Mouse (Mus musculus) kidney, embryonic 15.5 days (tissue): Measurements from ENCODE around the gene Rfx2. TPM values are rescaled to one million over a fixed set of nuclear protein-coding genes. Genes with fewer than 3 reads are reported as not detected.

Source experiments
- ATAC-seq: fragments of 200-750 bp; cut with Nextera tagmentation; replicated peaks from 2 replicates; pipeline ENCODE4 v1.8.0; 2017; ENCODE audit warnings: moderate TSS enrichment; ENCODE audit not compliant: low FRiP score
- H3K27ac ChIP-seq: fragments of 300-500 bp; sonication (generic); 2 replicates; pipeline ENCODE4 v1.5.1; 2015; ENCODE audit warnings: mild to moderate bottlenecking, inconsistent platforms
- H3K27me3 ChIP-seq: fragments of 300-500 bp; sonication (generic); 2 replicates; pipeline ENCODE4 v1.6.1; 2015; ENCODE audit warnings: inconsistent platforms
- H3K36me3 ChIP-seq: fragments of 300-500 bp; sonication (generic); 2 replicates; pipeline ENCODE4 v1.6.1; 2015; ENCODE audit warnings: inconsistent platforms
- H3K4me1 ChIP-seq: fragments of 300-500 bp; sonication (generic); 2 replicates; pipeline ENCODE4 v1.6.1; 2015; ENCODE audit warnings: inconsistent platforms
- H3K4me2 ChIP-seq: fragments of 300-500 bp; sonication (generic); 2 replicates; pipeline ENCODE4 v1.6.1; 2015; ENCODE audit warnings: moderate library complexity, mild to moderate bottlenecking, inconsistent platforms
- H3K4me3 ChIP-seq: fragments of 300-500 bp; sonication (generic); replicated peaks from 2 replicates; pipeline ENCODE4 v1.5.1; 2015; ENCODE audit warnings: mild to moderate bottlenecking, inconsistent platforms
- H3K9ac ChIP-seq: fragments of 300-500 bp; sonication (generic); 2 replicates; pipeline ENCODE4 v1.6.1; 2015; ENCODE audit warnings: mild to moderate bottlenecking, inconsistent platforms
- H3K9me3 ChIP-seq: fragments of 300-500 bp; sonication (generic); replicated peaks from 2 replicates; pipeline ENCODE4 v1.6.1; 2016; ENCODE audit warnings: inconsistent platforms
- WGBS: fragments of 180-500 bp; shearing (Covaris S2); methylation state at CpG from one replicate; pipeline ENCODE4 v1.1.7; 2015; ENCODE audit warnings: mixed read lengths; 5-methylcytosine and 5-hydroxymethylcytosine counted together
- polyA plus RNA-seq: library from polyadenylated mRNA; unstranded; fragments of >200 nt; fragmentation: Nextera tagmentation; extraction: Ambion mirVana; gene quantifications from 2 replicates; pipeline ENCODE4 v1.2.1, GENCODE M21; 2015

The Rfx2 gene
- polyA plus RNA-seq, 1 experiment from 2014 or later: 4.1 TPM

DNA sequence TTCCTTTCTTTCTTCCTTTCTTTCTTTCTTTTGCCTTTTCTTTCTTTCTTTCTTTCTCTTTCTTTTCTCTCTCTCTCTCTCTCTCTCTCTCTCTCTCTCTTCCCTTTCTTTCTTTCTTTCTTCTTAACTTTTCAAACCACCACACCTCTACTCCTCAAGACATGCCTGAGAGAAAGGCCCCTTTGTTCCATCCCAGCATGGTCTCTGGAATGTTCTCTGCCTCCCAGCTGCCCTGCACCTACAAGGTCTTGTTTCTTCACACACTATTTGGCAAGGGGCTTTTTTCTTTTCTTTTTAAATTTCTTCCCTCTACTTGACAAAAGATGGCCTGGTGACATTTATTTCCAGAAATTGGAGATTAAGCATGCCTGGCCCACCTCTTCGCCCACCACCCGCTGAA, 101.2 kb downstream of the Rfx2 start:
- no peak overlapping the region for H3K9ac ChIP-seq
- peaks cover 8% of the 10 kb centered on the region; the same call in 1 of the 2 replicates for H3K36me3 ChIP-seq
- H3K27me3 ChIP-seq: 0 out of 2 replicates have a peak, but pooled peaks cover 4% of the 10 kb centered on the region
- H3K4me1 ChIP-seq: peaks cover 31% of the 10 kb centered on the region
- H3K9me3 ChIP-seq: no peaks in the 10 kb centered on the region
- WGBS: 76% methylated on average over 2 of the region's 2 CpGs
- no peak overlapping the region for H3K4me3 ChIP-seq
- no peak overlapping the region for H3K4me2 ChIP-seq
- no peak overlapping the region for H3K27ac ChIP-seq
- ATAC-seq: no peak

- H3K4me2 ChIP-seq: no peak overlapping the region
- H3K9ac ChIP-seq: no peak overlapping the region
- no peaks in the 10 kb centered on the region for H3K9me3 ChIP-seq
- H3K27ac ChIP-seq: no peak overlapping the region
- 0 out of 2 replicates have a peak, but pooled peaks cover 4% of the 10 kb centered on the region for H3K27me3 ChIP-seq
- H3K4me3 ChIP-seq: no peak overlapping the region
- WGBS: 45% methylated on average over 6 of the region's 6 CpGs
- no peak for ATAC-seq
- peaks cover 31% of the 10 kb centered on the region for H3K4me1 ChIP-seq
- H3K36me3 ChIP-seq: peaks cover 10% of the 10 kb centered on the region
Measured at GRCm38 (mm10) chr17:56729151-56729550, 101.7 kb downstream of the Rfx2 start.

GRCm38 (mm10) chr17:56728117-56728516, 102.7 kb downstream of the Rfx2 start:
- H3K9me3 ChIP-seq: no peaks in the 10 kb centered on the region
- H3K27me3 ChIP-seq: no peaks in the 10 kb centered on the region
- no peak overlapping the region for H3K27ac ChIP-seq
- peak overlapping the region; percentile 15 for H3K4me2 ChIP-seq
- no peak for ATAC-seq
- H3K4me1 ChIP-seq: peaks cover 37% of the 10 kb centered on the region
- H3K36me3 ChIP-seq: peaks cover 20% of the 10 kb centered on the region
- H3K9ac ChIP-seq: no peak overlapping the region
- WGBS: 14% methylated on average over 12 of the region's 12 CpGs
- H3K4me3 ChIP-seq: no peak overlapping the region

DNA sequence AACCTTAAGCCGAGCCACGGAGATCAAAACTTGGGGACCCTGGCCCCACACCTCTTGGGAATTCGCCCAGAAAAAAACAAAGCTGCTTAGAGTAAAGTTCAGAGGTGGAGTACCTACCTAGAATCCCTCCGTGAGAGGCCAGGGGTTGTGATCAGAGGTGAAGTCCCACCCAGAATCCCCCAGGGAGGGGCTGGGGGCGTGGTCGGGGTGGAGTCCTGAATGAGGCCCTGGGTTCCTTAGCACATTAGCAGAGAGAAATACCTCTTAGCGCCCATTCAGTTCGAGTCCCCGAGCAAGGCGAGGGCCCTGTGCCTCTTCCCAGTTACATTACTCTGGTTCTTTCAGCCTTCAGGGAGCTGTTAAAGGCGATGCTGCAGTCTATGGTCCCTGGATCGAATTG, 103.2 kb downstream of the Rfx2 start:
- WGBS: 10% methylated on average over 12 of the region's 12 CpGs
- no peak overlapping the region for H3K4me3 ChIP-seq
- ATAC-seq: no peak
- no peaks in the 10 kb centered on the region for H3K9me3 ChIP-seq
- H3K36me3 ChIP-seq: peaks cover 25% of the 10 kb centered on the region
- peaks cover 41% of the 10 kb centered on the region for H3K4me1 ChIP-seq
- no peaks in the 10 kb centered on the region for H3K27me3 ChIP-seq
- peak overlapping the region; percentile 76 for H3K27ac ChIP-seq
- H3K4me2 ChIP-seq: peak overlapping the region; percentile 14; the same call in 1 of the 2 replicates
- no peak overlapping the region for H3K9ac ChIP-seq

GRCm38 (mm10) chr17:56727029-56727649, 103.7 kb downstream of the Rfx2 start:
- no peaks in the 10 kb centered on the region for H3K9me3 ChIP-seq
- H3K27me3 ChIP-seq: no peaks in the 10 kb centered on the region
- 5% methylated on average over 7 of the region's 7 CpGs for WGBS
- H3K4me2 ChIP-seq: peak overlapping the region; percentile 14; the same call in 1 of the 2 replicates
- H3K27ac ChIP-seq: peak overlapping the region; percentile 76
- peaks cover 30% of the 10 kb centered on the region for H3K36me3 ChIP-seq
- peak; percentile 77 for ATAC-seq
- no peak overlapping the region for H3K9ac ChIP-seq
- H3K4me1 ChIP-seq: peaks cover 47% of the 10 kb centered on the region
- H3K4me3 ChIP-seq: no peak overlapping the region

Other genes starting within 250 kb of the Rfx2 start
- 89.5 and 92.4 TPM in 2 replicates for gene Safb2, start 246.4 kb downstream of the Rfx2 start, polyA plus RNA-seq
- gene Safb, start 246.2 kb downstream of the Rfx2 start, polyA plus RNA-seq: 109 and 125 TPM in 2 replicates
- 239 and 249 TPM in 2 replicates for gene 2410015M20Rik, start 221.2 kb downstream of the Rfx2 start, polyA plus RNA-seq
- gene Rpl36, start 217.6 kb downstream of the Rfx2 start, polyA plus RNA-seq: 1,888 and 2,013 TPM in 2 replicates
- 59.7 and 63.8 TPM in 2 replicates for gene Lonp1, start 204.1 kb downstream of the Rfx2 start, polyA plus RNA-seq
- 0.59 and 0.93 TPM in 2 replicates for gene Catsperd, start 202.9 kb downstream of the Rfx2 start, polyA plus RNA-seq
- 87.9 and 99.2 TPM in 2 replicates for gene Ranbp3, start 157.7 kb downstream of the Rfx2 start, polyA plus RNA-seq
- gene Ndufa11, start 113.2 kb downstream of the Rfx2 start, polyA plus RNA-seq: 470 and 471 TPM in 2 replicates
- 15.6 and 19.5 TPM in 2 replicates for gene Vmac, start 113.0 kb downstream of the Rfx2 start, polyA plus RNA-seq
- 6.5 and 7.1 TPM in 2 replicates for gene Nrtn, start 73.5 kb downstream of the Rfx2 start, polyA plus RNA-seq
- 46.5 and 54.6 TPM in 2 replicates for gene Dus3l, start 66.3 kb downstream of the Rfx2 start, polyA plus RNA-seq
- 1.7 and 1.8 TPM in 2 replicates for gene Prr22, start 60.8 kb downstream of the Rfx2 start, polyA plus RNA-seq
- gene Acsbg2, start 43.4 kb upstream of the Rfx2 start, polyA plus RNA-seq: not detected in 2 replicates
- gene 1700061G19Rik, start 44.5 kb upstream of the Rfx2 start, polyA plus RNA-seq: 0.27 and 0.30 TPM in 2 replicates
- gene Mllt1, start 104.4 kb upstream of the Rfx2 start, polyA plus RNA-seq: 54.6 and 57.8 TPM in 2 replicates
- 0.15 TPM in 1 of 2 replicates, not detected in the other for gene Acer1, start 151.1 kb upstream of the Rfx2 start, polyA plus RNA-seq
- 150 and 165 TPM in 2 replicates for gene Clpp, start 159.3 kb upstream of the Rfx2 start, polyA plus RNA-seq
- gene Alkbh7, start 166.3 kb upstream of the Rfx2 start, polyA plus RNA-seq: 55.3 and 56.7 TPM in 2 replicates
- 0.87 and 1.3 TPM in 2 replicates for gene Pspn, start 169.0 kb upstream of the Rfx2 start, polyA plus RNA-seq
- 64.0 and 70.3 TPM in 2 replicates for gene Gtf2f1, start 180.3 kb upstream of the Rfx2 start, polyA plus RNA-seq
- gene Gm17949, start 180.5 kb upstream of the Rfx2 start, polyA plus RNA-seq: 0.30 and 0.37 TPM in 2 replicates
- 46.1 TPM in 2 replicates for gene Khsrp, start 200.5 kb upstream of the Rfx2 start, polyA plus RNA-seq
- gene Slc25a41, start 210.6 kb upstream of the Rfx2 start, polyA plus RNA-seq: 0.26 TPM in 1 of 2 replicates, not detected in the other
- gene Crb3, start 228.1 kb upstream of the Rfx2 start, polyA plus RNA-seq: 49.9 and 52.7 TPM in 2 replicates
- 11.4 and 12.9 TPM in 2 replicates for gene Slc25a23, start 228.8 kb upstream of the Rfx2 start, polyA plus RNA-seq
- gene Dennd1c, start 247.5 kb upstream of the Rfx2 start, polyA plus RNA-seq: 4.7 and 6.0 TPM in 2 replicates